Mouse (Mus musculus): ENCODE results near the gene B3glct.

The B3glct gene

DNA sequence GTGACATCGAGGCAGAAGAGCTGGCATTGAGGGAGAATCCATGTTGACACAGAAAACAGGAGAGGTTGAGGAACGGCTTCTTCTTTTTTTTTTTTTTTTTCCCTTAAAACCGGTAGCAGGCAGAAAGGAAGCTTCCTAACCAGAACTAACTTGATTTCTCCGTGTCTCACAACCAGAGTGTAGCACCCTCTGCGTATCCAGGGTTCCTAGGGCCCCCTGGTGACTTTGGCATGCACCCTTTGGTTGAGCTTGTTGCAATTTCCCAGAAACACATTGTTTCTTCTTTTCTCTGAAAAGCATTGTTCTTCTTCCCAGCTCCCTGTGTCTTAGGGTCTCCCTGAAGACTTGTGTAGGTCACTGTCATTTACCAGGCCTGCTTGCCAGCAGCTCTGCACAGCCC lies 73.8 kb downstream of the B3glct start:
- no peak for DNase-seq

DNA sequence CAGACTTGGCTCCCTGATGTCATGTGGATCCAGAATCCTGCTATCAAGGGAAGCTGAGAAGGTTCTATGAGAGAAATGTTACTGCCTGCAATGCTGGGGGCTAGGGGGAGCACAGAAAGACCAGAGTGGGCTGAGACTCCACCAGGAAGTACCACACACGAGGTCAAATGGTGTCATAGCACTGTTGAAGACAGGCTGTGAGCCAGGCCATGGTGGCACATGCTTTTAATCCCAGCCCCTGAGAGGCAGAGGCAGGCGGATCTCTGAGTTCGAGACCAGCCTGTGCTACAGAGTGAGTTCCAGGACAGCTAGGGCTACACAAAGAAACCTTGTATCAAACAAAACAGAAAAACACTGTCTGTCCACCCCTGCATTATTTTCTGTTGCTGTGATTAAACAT lies 75.0 kb downstream of the B3glct start:
- DNase-seq: no peak

DNA sequence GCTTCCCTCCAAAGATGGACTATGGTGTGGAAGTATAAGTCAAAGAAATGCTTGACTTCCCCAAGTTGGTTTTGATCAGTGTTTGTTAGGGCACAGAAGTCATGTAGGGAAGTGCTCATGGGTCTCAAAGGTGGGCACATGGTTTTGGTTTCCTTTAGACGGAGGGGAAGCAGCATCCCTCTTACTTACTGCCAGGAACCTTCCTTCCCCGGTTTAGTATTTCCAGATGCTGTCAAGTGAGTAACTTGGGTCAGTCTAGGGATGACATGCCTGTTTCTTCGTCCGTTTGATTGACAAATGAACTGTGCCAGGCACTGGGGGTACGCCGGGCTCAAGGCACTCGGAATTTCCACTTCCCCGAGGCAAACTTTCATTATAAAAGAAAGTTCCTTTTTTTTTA lies 89.1 kb downstream of the B3glct start:
- DNase-seq: no peak

DNA sequence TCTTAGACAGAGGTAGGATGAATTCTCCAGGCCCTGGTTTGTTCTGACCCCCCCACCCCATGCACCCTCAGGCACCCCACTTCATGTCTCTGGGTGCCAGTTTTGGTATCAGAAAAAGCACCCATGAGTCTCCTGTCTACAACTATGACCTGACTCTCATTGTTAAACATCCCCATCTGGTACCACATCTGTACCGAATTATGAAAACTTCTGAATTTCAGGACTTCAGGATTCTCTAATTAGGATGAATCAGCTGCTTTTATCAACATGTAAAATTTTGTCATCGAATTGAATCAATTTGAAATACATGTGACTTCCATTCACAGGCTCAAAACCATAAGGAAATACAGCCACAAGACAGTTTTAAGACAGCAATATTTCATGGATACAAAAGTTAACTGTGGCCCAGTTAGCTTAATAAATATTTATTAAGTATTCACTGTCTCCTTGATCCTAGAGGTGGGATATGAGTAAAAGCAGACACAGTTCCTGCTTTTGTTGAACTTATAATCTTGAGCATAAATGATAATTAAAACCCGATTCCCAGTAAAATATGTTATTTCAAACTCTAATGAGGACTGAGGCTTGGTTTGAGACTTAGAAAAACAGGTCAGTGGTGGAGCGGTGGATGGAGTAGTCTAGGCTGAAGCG lies 89.7 kb downstream of the B3glct start:
- DNase-seq: no peak

DNA sequence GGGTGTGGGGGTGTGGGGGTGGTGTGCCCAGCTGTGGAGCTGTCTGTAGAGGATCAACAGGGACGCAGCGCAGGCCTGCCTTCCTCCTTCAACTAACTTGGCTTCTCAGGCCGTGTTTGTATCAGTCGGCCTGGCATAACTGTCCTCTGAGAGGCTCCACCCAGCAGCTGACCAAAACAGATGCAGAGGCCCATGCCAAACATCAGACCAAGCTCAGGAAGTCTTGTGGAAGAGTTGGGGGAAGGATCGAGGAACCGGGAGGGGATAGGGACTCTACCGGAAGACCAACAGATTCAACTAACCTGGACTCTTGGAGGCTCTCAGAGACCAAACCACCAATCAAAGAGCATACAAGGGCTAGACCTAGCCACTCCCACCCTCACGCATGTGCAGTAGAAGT lies 91.6 kb downstream of the B3glct start:
- no peak for DNase-seq

DNA sequence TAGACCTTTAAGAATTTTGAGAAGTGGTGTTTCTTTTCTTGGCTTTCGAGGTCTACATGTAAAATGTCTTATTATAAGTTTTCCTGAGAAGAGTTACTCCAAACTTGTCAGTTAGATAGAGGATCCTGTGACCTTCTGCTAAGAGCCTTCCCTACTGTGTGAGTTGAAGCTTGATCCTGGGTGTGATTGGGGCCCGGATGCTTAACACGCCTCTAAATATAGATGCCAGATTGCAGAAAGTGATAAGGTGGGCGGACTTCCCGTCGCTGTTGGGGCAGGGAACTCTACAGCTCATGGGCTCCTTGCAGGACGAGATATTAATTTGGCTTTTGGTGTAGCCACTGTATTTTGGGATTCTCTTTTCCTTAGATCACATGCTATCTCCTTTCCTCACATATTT lies 98.0 kb downstream of the B3glct start:
- DNase-seq: no peak

DNA sequence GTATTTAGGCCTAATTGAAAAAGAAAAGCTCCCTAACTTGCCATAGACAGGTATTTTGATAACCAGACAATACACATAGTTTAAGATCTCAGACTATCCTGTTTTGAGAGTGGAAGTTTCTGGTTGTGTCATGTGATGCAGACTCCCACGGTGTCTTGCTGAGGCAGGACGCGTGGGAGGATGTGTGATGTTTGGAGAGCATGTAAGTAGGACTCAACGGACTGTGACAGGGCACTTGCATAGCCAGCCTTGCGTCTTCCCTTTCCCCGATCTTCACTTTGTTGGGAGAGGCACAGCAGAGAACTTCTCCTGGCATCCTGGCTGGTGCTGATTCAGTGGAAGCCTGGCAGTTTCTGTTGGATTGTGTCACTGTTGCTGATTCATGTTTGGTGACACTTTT lies 101.7 kb downstream of the B3glct start:
- DNase-seq: no peak

DNA sequence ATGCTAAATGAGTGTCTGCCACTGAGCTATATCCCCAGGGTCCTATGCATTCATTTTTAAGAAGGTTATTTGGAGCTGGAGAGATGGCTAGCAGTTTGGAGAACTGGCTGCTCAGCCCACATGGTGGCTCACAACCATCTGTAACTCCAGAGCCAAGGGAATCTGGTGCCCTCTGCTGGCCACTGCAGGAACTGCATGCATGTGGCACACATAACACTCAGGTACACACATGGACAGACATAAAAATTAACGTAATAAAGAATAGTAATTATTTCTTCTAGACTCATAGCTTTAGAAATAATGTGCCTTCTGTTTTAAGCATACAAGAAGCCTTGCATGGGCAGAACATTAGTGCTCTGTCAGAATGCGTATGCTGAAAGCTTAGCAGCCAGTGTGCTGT lies 102.4 kb downstream of the B3glct start:
- no peak for DNase-seq

DNA sequence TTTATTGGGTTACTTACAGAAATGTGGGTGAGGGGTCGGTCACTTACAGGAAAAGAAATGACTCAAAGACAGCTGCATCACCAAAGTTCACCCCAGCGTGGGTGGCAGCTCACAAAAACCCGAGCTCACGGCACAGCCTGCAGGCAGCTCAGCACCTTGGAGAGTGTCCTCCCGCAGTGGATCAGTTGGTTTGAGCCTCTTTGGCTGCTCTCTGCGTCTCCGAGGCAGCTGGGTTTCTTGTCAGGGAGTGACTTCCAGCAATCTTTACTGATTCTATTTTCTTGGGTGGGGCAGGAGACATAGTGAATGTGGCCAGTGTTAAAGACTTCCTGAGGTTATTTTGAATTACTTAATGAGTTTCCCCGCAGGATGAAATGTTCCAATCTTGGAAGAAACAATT lies 112.1 kb downstream of the B3glct start:
- DNase-seq: no peak

DNA sequence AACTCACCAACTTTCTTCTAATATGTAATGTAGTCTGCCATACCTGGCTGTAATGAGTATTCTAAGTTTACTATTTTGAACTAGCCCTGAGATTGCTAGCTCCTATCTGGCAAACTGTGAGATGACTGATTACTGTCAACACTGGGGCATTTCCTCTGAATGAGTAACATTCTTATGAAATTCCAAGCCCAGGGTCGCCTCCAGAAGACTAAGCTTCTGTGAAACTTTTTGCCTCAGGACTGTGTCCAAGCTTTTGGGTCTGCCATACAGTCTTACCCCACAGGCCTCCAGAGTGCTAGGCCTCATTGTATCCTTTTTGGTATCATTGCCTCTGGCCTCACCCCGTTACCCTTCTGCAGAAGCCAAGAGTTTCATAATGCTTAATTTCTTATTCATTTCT lies 132.0 kb downstream of the B3glct start:
- no peak for DNase-seq

DNA sequence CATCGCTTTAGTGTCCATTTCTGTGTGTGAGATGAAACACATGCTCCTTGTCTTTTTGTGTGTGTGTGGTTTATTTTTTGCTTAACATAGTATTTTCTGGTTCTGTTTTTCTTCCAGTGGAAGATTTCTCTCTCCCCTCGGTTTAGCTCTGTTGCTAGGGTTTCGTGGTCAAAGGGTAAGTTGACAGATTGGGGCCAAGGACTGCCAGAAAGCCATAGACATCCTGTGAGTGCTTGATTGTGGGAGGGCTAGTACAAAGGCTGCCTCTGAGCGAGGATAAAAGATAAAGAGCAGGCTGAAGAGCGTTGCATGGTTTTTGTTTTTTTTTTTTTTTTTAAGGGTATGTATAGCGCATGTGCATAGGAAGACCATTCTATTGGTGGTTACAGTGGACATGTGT lies 133.8 kb downstream of the B3glct start:
- DNase-seq: peak in 1 of 2 experiments; percentile 4

Data from kidney, adult 8-10 months (tissue).